Mouse (Mus musculus): ENCODE data around the gene Fcrl6. TPM values are rescaled to one million over a fixed set of nuclear protein-coding genes. Genes with fewer than 3 reads are reported as not detected.
A peak's percentile ranks its signal among the peaks of the same experiment; 100 is the strongest.

Fcrl6 gene
- polyA plus RNA-seq, 1 experiment from 2014 or later: 0.21 TPM

- Histone ChIP-seq H3K27me3 (ENCODE audit: control insufficient read depth, insufficient read depth, low read length) (no peaks in the 10 kb centered on the region), H3K4me1 (ENCODE audit: control insufficient read depth, insufficient read depth, low read length) (peaks cover 15% of the 10 kb centered on the region; the same call in 1 of the 2 replicates), H3K9ac (replicated peaks; ENCODE audit: low read depth, low read length) (no peak overlapping the region), H3K4me3 (ENCODE audit: low read depth, low read length) (peak overlapping the region; percentile 38), H3K9me3 (ENCODE audit: control insufficient read depth, low read length) (no peaks in the 10 kb centered on the region), H3K4me2 (ENCODE audit: low read depth, low read length) (peak overlapping the region; percentile 65), H3K27ac (ENCODE audit: low read depth, low read length) (no peak overlapping the region), H3K36me3 (ENCODE audit: control insufficient read depth, insufficient read depth, low read length) (no peaks in the 10 kb centered on the region)
- 3% methylated on average over 14 of the region's 14 CpGs for WGBS
- ATAC-seq (ENCODE audit: low read depth): peak; percentile 68; the same call in 1 of the 2 replicates
Observed at GRCm38 (mm10) chr1:172617365-172618076, 15.2 kb upstream of the Fcrl6 start.

GRCm38 (mm10) chr1:172616537-172617300 is 14.4 kb upstream of the Fcrl6 start:
- Histone ChIP-seq H3K9me3 (ENCODE audit: control insufficient read depth, low read length) (no peaks in the 10 kb centered on the region), H3K9ac (replicated peaks; ENCODE audit: low read depth, low read length) (peak overlapping the region; percentile 52; the same call in 1 of the 2 replicates), H3K4me3 (ENCODE audit: low read depth, low read length) (peak overlapping the region; percentile 38), H3K4me2 (ENCODE audit: low read depth, low read length) (peak overlapping the region; percentile 65), H3K36me3 (ENCODE audit: control insufficient read depth, insufficient read depth, low read length) (no peaks in the 10 kb centered on the region), H3K4me1 (ENCODE audit: control insufficient read depth, insufficient read depth, low read length) (peaks cover 15% of the 10 kb centered on the region; the same call in 1 of the 2 replicates), H3K27me3 (ENCODE audit: control insufficient read depth, insufficient read depth, low read length) (no peaks in the 10 kb centered on the region), H3K27ac (ENCODE audit: low read depth, low read length) (peak overlapping the region; percentile 73)
- ATAC-seq (ENCODE audit: low read depth): peak; percentile 92
- WGBS: 1% methylated on average over 22 of the region's 22 CpGs

DNA sequence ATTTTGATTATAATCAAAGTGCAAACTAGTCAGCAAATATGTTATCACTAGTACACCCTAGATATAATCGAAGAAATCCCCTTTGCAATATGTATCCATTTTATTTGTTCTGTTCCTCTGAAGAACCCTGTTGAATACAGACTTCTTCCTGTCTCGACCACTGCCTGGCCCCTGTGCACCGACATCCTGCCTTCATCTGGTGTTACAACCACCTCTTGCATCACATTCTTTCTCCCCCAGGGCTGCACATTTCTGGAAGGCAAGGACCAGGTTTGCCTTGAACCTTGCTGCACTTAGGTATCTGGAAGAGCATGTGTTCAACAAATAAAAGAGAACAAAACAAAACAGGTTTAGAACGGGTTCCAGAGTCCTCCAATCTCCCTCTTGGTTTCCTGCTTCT is 13.1 kb upstream of the Fcrl6 start:
- H3K4me3 ChIP-seq (ENCODE audit: low read depth, low read length): no peak overlapping the region
- 71% methylated on average over 4 of the region's 4 CpGs for WGBS
- H3K4me2 ChIP-seq (ENCODE audit: low read depth, low read length): no peak overlapping the region
- ATAC-seq (ENCODE audit: low read depth): no peak
- H3K9me3 ChIP-seq (ENCODE audit: control insufficient read depth, low read length): no peaks in the 10 kb centered on the region
- H3K27ac ChIP-seq (ENCODE audit: low read depth, low read length): no peak overlapping the region
- H3K27me3 ChIP-seq (ENCODE audit: control insufficient read depth, insufficient read depth, low read length): no peaks in the 10 kb centered on the region
- H3K36me3 ChIP-seq (ENCODE audit: control insufficient read depth, insufficient read depth, low read length): no peaks in the 10 kb centered on the region
- no peak overlapping the region for H3K9ac ChIP-seq (replicated peaks; ENCODE audit: low read depth, low read length)
- H3K4me1 ChIP-seq (ENCODE audit: control insufficient read depth, insufficient read depth, low read length): peaks cover 15% of the 10 kb centered on the region; the same call in 1 of the 2 replicates

- ATAC-seq (ENCODE audit: low read depth): no peak
- Histone ChIP-seq H3K9me3 (ENCODE audit: control insufficient read depth, low read length) (no peaks in the 10 kb centered on the region), H3K9ac (replicated peaks; ENCODE audit: low read depth, low read length) (no peak overlapping the region), H3K27me3 (ENCODE audit: control insufficient read depth, insufficient read depth, low read length) (no peaks in the 10 kb centered on the region), H3K4me2 (ENCODE audit: low read depth, low read length) (no peak overlapping the region), H3K36me3 (ENCODE audit: control insufficient read depth, insufficient read depth, low read length) (no peaks in the 10 kb centered on the region), H3K4me1 (ENCODE audit: control insufficient read depth, insufficient read depth, low read length) (peaks cover 15% of the 10 kb centered on the region; the same call in 1 of the 2 replicates), H3K27ac (ENCODE audit: low read depth, low read length) (no peak overlapping the region), H3K4me3 (ENCODE audit: low read depth, low read length) (no peak overlapping the region)
- 83% methylated on average over 10 of the region's 10 CpGs for WGBS
Observed at GRCm38 (mm10) chr1:172614654-172615053, 12.3 kb upstream of the Fcrl6 start.

- H3K36me3 ChIP-seq (ENCODE audit: control insufficient read depth, insufficient read depth, low read length): no peaks in the 10 kb centered on the region
- ATAC-seq (ENCODE audit: low read depth): no peak
- H3K27ac ChIP-seq (ENCODE audit: low read depth, low read length): no peak overlapping the region
- H3K4me3 ChIP-seq (ENCODE audit: low read depth, low read length): no peak overlapping the region
- no peak overlapping the region for H3K4me2 ChIP-seq (ENCODE audit: low read depth, low read length)
- 48% methylated on average over 1 of the region's 1 CpGs for whole genome bisulfite sequencing
- H3K9ac ChIP-seq (replicated peaks; ENCODE audit: low read depth, low read length): no peak overlapping the region
- no peaks in the 10 kb centered on the region for H3K27me3 ChIP-seq (ENCODE audit: control insufficient read depth, insufficient read depth, low read length)
- peaks cover 15% of the 10 kb centered on the region; the same call in 1 of the 2 replicates for H3K4me1 ChIP-seq (ENCODE audit: control insufficient read depth, insufficient read depth, low read length)
- H3K9me3 ChIP-seq (ENCODE audit: control insufficient read depth, low read length): no peaks in the 10 kb centered on the region
Observed at GRCm38 (mm10) chr1:172612745-172613144, 10.4 kb upstream of the Fcrl6 start.

DNA sequence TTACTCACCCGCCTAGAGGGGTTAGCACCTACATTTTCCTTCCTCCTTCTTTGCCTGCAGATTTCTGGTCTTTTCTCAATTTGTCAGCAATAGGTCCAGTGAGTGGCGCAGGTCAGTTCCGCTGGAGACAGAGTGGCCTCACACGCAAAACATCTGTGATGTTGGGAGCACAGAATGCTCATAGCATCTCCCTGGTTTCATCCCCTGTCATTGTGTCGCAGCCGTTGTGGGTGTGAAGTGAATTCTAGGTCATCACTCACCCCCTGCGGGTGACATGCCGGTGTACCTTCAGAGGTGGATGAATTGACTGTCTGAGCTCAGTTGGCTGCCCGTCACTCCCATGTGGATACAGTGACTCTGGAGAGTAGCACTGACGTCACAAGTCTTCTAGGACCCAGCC is 9.0 kb upstream of the Fcrl6 start:
- no peak for ATAC-seq (ENCODE audit: low read depth)
- 0 out of 2 replicates have a peak, but pooled peaks cover 6% of the 10 kb centered on the region for H3K4me1 ChIP-seq (ENCODE audit: control insufficient read depth, insufficient read depth, low read length)
- WGBS: 84% methylated on average over 10 of the region's 10 CpGs

DNA sequence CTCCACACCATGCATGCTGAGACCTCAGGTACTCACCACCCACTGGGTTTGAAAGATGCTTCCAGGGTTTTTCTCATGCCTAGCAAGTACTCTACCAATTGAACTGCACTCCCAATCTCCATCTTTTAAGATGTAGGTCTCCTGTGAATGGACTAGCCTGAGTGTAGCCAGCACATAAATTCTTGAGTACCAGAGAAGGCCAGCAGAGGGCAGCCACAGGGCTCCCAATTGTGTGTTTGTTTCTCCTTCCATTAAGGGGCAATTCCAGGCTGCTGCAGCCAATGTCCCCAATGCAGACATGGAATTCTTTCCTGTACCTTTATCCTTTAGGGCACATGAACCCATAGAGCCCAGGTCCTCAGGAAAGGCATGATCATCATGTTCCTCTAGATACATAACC is 7.9 kb downstream of the Fcrl6 start:
- Histone ChIP-seq H3K9me3 (ENCODE audit: control insufficient read depth, low read length) (no peaks in the 10 kb centered on the region), H3K9ac (replicated peaks; ENCODE audit: low read depth, low read length) (no peak overlapping the region), H3K4me1 (ENCODE audit: control insufficient read depth, insufficient read depth, low read length) (no peaks in the 10 kb centered on the region), H3K27ac (ENCODE audit: low read depth, low read length) (no peak overlapping the region), H3K36me3 (ENCODE audit: control insufficient read depth, insufficient read depth, low read length) (no peaks in the 10 kb centered on the region), H3K4me2 (ENCODE audit: low read depth, low read length) (no peak overlapping the region), H3K4me3 (ENCODE audit: low read depth, low read length) (no peak overlapping the region), H3K27me3 (ENCODE audit: control insufficient read depth, insufficient read depth, low read length) (no peaks in the 10 kb centered on the region)
- ATAC-seq (ENCODE audit: low read depth): peak; percentile 41; the same call in 1 of the 2 replicates

More for the DNA sequence above, 9.0 kb upstream of the Fcrl6 start:
- no peaks in the 10 kb centered on the region for H3K9me3 ChIP-seq (ENCODE audit: control insufficient read depth, low read length)
- H3K9ac ChIP-seq (replicated peaks; ENCODE audit: low read depth, low read length): no peak overlapping the region
- H3K27me3 ChIP-seq (ENCODE audit: control insufficient read depth, insufficient read depth, low read length): no peaks in the 10 kb centered on the region
- no peaks in the 10 kb centered on the region for H3K36me3 ChIP-seq (ENCODE audit: control insufficient read depth, insufficient read depth, low read length)
- no peak overlapping the region for H3K4me2 ChIP-seq (ENCODE audit: low read depth, low read length)
- no peak overlapping the region for H3K27ac ChIP-seq (ENCODE audit: low read depth, low read length)
- H3K4me3 ChIP-seq (ENCODE audit: low read depth, low read length): no peak overlapping the region

GRCm38 (mm10) chr1:172593956-172594355 is 8.4 kb downstream of the Fcrl6 start:
- 84% methylated on average over 2 of the region's 2 CpGs for WGBS
- Histone ChIP-seq H3K27ac (ENCODE audit: low read depth, low read length) (no peak overlapping the region), H3K4me1 (ENCODE audit: control insufficient read depth, insufficient read depth, low read length) (no peaks in the 10 kb centered on the region), H3K9ac (replicated peaks; ENCODE audit: low read depth, low read length) (no peak overlapping the region), H3K27me3 (ENCODE audit: control insufficient read depth, insufficient read depth, low read length) (no peaks in the 10 kb centered on the region), H3K4me2 (ENCODE audit: low read depth, low read length) (no peak overlapping the region), H3K36me3 (ENCODE audit: control insufficient read depth, insufficient read depth, low read length) (no peaks in the 10 kb centered on the region), H3K4me3 (ENCODE audit: low read depth, low read length) (no peak overlapping the region), H3K9me3 (ENCODE audit: control insufficient read depth, low read length) (no peaks in the 10 kb centered on the region)
- no peak for ATAC-seq (ENCODE audit: low read depth)

DNA sequence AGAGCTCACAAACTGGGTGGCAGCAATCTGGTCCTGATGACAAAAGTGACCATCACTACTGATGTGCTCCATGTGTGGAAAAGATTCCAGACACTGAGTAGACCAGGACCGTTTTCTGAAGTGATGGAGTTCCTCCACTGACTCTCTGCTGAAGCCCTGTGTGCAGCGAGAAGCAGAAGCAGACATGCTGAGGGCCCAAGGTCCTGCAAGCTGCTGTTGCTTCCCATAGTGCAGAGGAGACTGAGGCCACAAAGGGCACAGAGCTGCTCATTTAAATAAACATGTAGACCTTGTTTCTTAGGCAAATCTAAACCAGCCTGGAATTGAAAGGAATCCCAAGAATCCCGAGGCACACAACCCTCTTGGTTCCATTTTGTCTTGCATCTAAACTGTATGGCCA is 9.0 kb downstream of the Fcrl6 start:
- Histone ChIP-seq H3K4me1 (ENCODE audit: control insufficient read depth, insufficient read depth, low read length) (no peaks in the 10 kb centered on the region), H3K9me3 (ENCODE audit: control insufficient read depth, low read length) (no peaks in the 10 kb centered on the region), H3K4me3 (ENCODE audit: low read depth, low read length) (no peak overlapping the region), H3K9ac (replicated peaks; ENCODE audit: low read depth, low read length) (no peak overlapping the region), H3K27ac (ENCODE audit: low read depth, low read length) (no peak overlapping the region), H3K27me3 (ENCODE audit: control insufficient read depth, insufficient read depth, low read length) (no peaks in the 10 kb centered on the region), H3K4me2 (ENCODE audit: low read depth, low read length) (no peak overlapping the region), H3K36me3 (ENCODE audit: control insufficient read depth, insufficient read depth, low read length) (no peaks in the 10 kb centered on the region)
- 73% methylated on average over 3 of the region's 3 CpGs for WGBS
- no peak for ATAC-seq (ENCODE audit: low read depth)

All from neural tube, embryonic 14.5 days (tissue).